Mouse (Mus musculus) urinary bladder, postnatal 10 days (tissue): Measurements from ENCODE around the gene Pip5k1c.

Source experiments
- DNase-seq: peaks from one replicate; pipeline ENCODE4 v3.0.0; 2022; ENCODE audit warnings: low spot score

The Pip5k1c gene

DNA sequence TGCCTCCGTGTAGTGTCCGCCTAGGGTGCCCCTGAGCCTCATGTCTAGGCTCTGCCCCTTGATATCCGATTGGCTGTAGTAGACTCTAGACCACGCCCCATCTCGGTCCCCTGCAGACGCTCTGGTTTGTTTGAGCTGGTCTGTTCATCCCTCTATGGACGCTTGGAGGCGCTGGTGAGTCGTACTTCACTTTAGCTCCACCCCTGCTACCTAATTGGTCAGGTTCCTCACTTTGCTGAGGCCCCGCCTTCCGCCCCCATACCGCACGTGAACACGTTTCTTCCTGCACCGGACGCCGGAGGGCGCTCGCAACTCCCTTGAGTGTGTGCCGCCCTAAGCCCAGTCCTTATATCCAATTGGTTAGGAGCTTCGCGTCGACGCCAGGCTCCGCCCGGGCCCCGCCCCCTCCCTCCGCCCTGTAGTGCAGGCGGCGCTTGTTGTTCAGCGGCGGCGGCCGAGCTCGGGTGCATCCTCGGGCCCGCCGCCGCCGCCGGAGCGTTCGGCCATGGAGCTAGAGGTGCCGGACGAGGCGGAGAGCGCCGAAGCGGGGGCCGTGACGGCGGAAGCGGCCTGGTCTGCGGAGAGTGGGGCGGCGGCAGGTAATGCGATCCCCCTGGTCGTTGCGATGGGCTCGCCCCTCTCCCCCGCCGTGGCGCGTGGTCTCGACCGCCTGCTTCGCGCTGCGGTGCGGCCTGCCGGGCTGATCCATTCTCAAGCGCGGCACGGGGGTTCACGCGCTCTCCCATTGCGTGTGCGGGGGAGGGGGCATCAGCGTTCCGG lies at the start of gene Pip5k1c:
Gene Pip5k1c, plus strand, starts transcription at position 410 of the 780 bp plus-strand sequence.
- peak; percentile 93 for DNase-seq

- DNase-seq: no peak
Observed at GRCm38 (mm10) chr10:81244146-81244545, 48.6 kb upstream of the Pip5k1c start.

GRCm38 (mm10) chr10:81244595-81244994 lies 48.2 kb upstream of the Pip5k1c start:
- peak; percentile 52 for DNase-seq

GRCm38 (mm10) chr10:81245166-81245565 lies 47.6 kb upstream of the Pip5k1c start:
- no peak for DNase-seq

GRCm38 (mm10) chr10:81247804-81248203 lies 45.0 kb upstream of the Pip5k1c start:
- DNase-seq: no peak

DNA sequence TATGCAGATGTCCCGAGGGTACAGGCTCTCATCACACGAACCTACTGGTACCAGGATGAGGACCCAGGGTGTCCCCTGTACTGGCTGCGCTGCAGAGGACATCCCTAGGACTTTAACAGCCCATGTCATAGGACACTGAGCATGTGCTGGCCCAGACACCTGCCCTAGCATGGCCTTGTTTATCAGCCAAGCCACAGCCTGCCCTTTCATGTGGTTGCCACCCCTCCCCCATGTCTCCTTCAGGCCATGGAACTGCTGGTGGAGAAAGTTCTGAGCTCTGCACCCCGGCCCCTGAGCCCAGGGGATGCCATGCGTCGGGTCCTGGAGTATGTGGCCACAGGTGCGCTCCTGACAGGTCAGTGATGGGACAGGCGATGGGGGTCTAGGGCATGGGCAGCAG lies 43.3 kb upstream of the Pip5k1c start:
- DNase-seq: no peak

GRCm38 (mm10) chr10:81252424-81253419 lies 40.0 kb upstream of the Pip5k1c start, which contains the start of gene Matk:
Gene Matk (plus strand): TSS chr10:81252935.
- DNase-seq: no peak

- no peak for DNase-seq
Observed at GRCm38 (mm10) chr10:81254886-81255285, 37.9 kb upstream of the Pip5k1c start.

- no peak for DNase-seq
Observed at GRCm38 (mm10) chr10:81257158-81258039, 35.4 kb upstream of the Pip5k1c start.

DNA sequence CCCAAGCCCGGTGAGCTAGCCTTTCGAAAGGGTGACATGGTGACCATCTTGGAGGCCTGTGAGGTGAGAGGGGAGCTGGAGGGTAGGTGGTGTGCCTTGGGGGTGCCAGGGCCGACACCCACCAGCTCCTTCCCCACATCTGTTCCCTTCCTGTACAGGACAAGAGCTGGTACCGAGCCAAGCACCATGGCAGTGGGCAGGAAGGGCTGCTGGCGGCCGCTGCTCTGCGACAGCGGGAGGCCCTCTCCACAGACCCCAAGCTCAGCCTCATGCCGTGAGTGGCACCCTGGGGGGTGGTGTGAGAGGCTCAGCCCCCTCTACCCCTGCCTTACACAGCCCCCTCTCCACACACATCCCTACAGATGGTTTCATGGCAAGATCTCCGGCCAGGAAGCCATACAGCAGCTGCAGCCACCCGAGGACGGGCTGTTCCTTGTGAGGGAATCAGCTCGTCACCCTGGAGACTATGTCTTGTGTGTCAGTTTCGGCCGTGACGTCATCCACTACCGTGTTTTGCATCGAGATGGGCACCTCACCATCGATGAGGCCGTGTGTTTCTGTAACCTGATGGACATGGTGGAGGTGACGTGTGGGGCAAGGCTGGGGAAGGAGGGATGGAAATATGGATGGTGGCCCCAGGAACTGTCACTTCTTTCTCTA lies 33.4 kb upstream of the Pip5k1c start:
- no peak for DNase-seq

DNA sequence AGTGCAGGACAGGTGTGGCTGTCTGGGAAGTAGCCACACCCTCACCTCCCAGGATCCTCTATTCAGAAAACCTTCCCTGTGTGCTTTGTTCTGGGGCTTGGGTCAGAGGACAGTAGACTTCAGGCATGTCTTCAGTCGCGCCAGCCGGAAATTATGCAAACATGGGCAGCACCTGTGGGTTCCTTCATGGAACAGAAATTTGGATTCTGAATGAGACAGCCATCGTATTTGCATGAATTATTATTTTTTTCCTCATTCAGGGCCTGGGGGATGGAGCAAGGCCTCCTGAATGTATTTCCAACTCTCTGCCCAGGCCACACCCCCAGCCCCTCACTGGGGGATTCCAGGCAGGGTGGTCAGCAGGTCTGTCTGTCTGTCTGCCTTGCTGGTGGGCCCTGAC lies 31.7 kb upstream of the Pip5k1c start:
- DNase-seq: no peak

GRCm38 (mm10) chr10:81265540-81265939 lies 27.2 kb upstream of the Pip5k1c start:
- DNase-seq: no peak

- peak; percentile 89 for DNase-seq
Observed at GRCm38 (mm10) chr10:81266211-81267105, 26.3 kb upstream of the Pip5k1c start, which contains the start of the genes Mrpl54 and Apba3. Gene Mrpl54 (minus strand): TSS chr10:81266934. Gene Apba3 (plus strand): TSS chr10:81266960.

DNA sequence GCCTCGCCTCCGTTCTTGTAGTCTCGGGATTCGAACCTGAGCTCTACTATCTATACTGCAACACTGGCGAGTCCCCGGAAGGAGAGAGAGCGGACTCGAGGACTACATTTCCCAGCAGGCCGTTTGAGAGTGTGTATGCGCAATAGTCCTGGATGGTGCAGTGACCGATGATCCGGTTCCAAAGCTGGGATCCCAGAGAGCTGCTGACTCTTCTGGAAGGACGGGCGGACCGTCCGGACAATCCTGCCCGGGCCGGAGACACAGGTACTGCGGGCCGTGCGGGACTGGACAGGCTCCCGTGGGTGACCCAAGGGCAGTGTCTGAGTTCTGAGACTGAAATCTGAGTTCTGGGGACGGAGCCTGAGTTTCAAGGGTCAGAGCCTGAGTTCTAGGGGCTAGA lies 24.7 kb upstream of the Pip5k1c start:
- no peak for DNase-seq

GRCm38 (mm10) chr10:81268643-81269412 lies 23.9 kb upstream of the Pip5k1c start:
- DNase-seq: no peak

DNA sequence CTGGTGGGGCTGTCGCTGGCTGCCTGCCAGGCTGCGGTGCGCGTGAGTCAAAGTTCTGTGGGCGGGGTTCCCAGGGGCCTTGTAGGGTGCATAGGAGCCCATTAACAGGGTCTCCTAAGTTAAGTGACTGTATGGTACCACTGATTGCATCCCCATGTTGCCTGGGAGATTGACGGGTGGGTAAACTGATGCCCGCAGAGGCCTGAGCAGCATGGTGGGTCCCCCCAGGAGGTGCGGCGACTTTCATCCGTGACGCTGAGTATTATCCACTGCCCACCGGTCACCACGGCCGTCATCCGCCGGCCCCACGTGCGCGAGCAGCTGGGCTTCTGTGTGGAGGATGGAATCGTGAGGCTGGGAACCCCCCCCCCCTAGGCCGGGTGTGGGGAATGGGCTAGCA lies 20.4 kb upstream of the Pip5k1c start:
- DNase-seq: no peak

DNA sequence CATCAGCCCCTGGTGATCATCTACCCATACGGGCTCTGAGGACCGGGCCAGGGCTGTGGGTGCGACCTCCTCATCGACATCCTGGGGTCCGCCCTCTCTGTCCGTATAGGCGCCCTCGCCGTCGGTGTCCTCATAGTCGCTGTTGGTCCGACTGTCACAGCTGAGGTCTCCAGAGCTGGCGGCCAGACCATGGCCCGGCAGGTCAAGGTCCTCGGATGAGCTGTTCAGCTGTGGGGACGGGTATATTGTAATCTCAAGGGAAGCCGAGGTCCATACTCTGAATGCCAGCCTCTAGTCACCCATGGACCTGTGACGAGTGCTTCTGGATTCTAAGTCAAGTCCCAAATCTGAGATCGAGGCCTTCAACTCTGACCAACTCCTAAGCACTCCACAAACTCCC lies 18.9 kb upstream of the Pip5k1c start:
- DNase-seq: no peak

DNA sequence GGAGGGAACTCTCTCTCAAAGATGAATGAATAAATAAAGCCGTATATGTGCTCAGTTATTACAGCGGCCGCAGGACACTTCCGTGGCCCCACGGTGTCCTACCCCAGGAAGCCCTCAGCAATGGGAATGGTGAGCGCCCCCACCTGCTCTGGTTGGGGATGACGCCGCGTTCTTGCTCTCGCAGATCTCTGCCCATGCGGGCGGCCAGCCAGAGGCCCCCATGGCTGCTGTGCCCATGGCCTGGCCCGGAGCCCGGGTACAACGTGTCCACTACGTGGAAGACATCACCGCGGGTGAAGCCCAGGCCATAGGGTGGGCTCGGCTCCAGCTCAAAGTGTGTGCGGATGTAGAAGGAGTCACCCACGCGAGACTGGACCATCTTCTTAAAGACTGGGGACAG lies 15.1 kb upstream of the Pip5k1c start:
- no peak for DNase-seq

DNA sequence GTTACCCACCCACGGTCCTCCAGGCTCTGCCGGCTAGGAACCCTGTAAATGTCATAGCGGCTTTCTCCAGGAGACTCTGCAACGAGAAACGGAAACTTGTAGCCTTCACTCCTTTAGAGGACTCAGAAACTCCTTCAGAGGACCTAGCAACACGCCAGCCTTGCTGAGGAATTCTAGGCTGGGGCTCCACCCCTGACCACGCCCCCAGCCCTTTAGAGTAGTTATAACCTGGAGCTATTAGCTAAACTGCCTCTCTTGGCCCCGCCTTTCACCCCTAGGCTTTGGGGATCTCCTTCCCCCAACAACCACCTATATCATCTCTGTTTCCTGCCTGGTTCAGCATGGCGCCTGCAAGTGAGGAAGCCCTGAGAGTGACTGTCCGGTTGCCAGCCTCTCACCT lies 13.3 kb upstream of the Pip5k1c start:
- DNase-seq: no peak
